Mouse (Mus musculus) lung, adult 2 months (tissue): ENCODE data around the gene Pcsk4.

ENCODE experiments used
- CTCF ChIP-seq: fragments of 200-500 bp; IDR thresholded peaks from 2 replicates; pipeline ENCODE4 v1.5.1; 2011; ENCODE audit warnings: mild to moderate bottlenecking, low read length, control low read depth; ENCODE audit not compliant: insufficient read depth
- POLR2A ChIP-seq: fragments of 200-500 bp; IDR thresholded peaks from 2 replicates; pipeline ENCODE4 v1.6.1; 2011; ENCODE audit warnings: low read depth, mild to moderate bottlenecking, control low read depth, low read length, borderline replicate concordance; ENCODE audit errors: extremely low read depth

GRCm38 (mm10) chr10:80342305-80342748 is 13.0 kb upstream of the Pcsk4 start:
- no peak for TF ChIP-seq POLR2A
- no peak for TF ChIP-seq CTCF
